Mouse (Mus musculus) neural tube, embryonic 12.5 days (tissue): ENCODE measurements around the gene Ipo7. TPM values are rescaled to one million over a fixed set of nuclear protein-coding genes. Genes with fewer than 3 reads are reported as not detected.
"Not testable (repeated sequence)": the region's sequence is repeated elsewhere in the genome, so short reads cannot be mapped to it uniquely, and the experiment has no call there.

Source experiments
- ATAC-seq: fragments of 200-750 bp; cut with Nextera tagmentation; 2 replicates; pipeline ENCODE4 v1.8.0; 2017; ENCODE audit warnings: low read depth, mild to moderate bottlenecking, moderate TSS enrichment, moderate library complexity; ENCODE audit not compliant: low FRiP score
- H3K27ac ChIP-seq: fragments of 300-500 bp; sonication (generic); 2 replicates; pipeline ENCODE4 v1.5.1; 2016
- H3K27me3 ChIP-seq: fragments of 300-500 bp; sonication (generic); replicated peaks from 2 replicates; pipeline ENCODE4 v1.6.1; 2016; ENCODE audit warnings: mild to moderate bottlenecking
- H3K36me3 ChIP-seq: fragments of 300-500 bp; sonication (generic); 2 replicates; pipeline ENCODE4 v1.6.1; 2016; ENCODE audit warnings: mild to moderate bottlenecking
- H3K4me1 ChIP-seq: fragments of 300-500 bp; sonication (generic); 2 replicates; pipeline ENCODE4 v1.6.1; 2016
- H3K4me2 ChIP-seq: fragments of 300-500 bp; sonication (generic); replicated peaks from 2 replicates; pipeline ENCODE4 v1.6.1; 2016; ENCODE audit warnings: mild to moderate bottlenecking
- H3K4me3 ChIP-seq: fragments of 300-500 bp; sonication (generic); 2 replicates; pipeline ENCODE4 v1.5.1; 2016
- H3K9ac ChIP-seq: fragments of 300-500 bp; sonication (generic); 2 replicates; pipeline ENCODE4 v1.6.1; 2016; ENCODE audit warnings: mild to moderate bottlenecking
- H3K9me3 ChIP-seq: fragments of 300-500 bp; sonication (generic); 2 replicates; pipeline ENCODE4 v1.6.1; 2016; ENCODE audit warnings: mild to moderate bottlenecking
- WGBS: fragments of 180-500 bp; shearing (Covaris S2); methylation state at CpG from one replicate; pipeline ENCODE4 v1.1.7; 2016; 5-methylcytosine and 5-hydroxymethylcytosine counted together
- polyA plus RNA-seq: library from polyadenylated mRNA; unstranded; fragments of >200 nt; fragmentation: Nextera tagmentation; extraction: Ambion mirVana; gene quantifications from 2 replicates; pipeline ENCODE4 v1.2.1, GENCODE M21; 2016

Ipo7 gene
- polyA plus RNA-seq, result 45.5 and 45.7 TPM in 2 replicates

DNA sequence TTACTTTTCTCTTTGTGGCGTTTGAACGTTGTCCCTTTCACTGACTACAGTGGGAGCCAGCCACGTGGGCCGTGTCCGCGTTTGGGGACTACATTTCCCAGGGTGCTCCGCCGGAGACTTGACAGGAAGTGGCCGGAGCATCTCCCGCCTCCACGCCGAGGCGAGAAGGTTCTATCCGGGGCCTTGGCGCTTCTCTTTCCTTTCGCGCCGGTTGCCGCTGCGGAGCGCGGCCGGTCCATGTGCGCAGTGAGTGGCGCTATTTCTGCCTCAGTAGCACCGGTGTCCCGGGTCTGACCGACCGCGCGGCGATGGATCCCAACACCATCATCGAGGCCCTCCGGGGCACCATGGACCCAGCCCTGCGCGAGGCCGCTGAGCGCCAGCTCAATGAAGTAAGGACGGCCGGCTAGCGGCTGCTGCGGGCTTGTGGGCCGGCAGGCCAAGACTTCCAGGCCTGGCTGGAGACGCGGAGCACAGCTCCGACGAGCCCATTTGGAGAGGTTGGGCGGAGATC is at the start of gene Ipo7:
Gene Ipo7, plus strand, starts transcription at position 158 of the 514 bp plus-strand sequence.
- H3K27ac ChIP-seq, result peak within 1 kb of the TSS; percentile 74
- peaks cover 3% of the 10 kb centered on the region; the same call in 1 of the 2 replicates for H3K4me1 ChIP-seq
- peak within 1 kb of the TSS; percentile 99 for H3K4me3 ChIP-seq
- no peaks in the 10 kb centered on the region for H3K36me3 ChIP-seq
- peak within 1 kb of the TSS; percentile 92 for H3K4me2 ChIP-seq
- peak; percentile 96 for ATAC-seq
- WGBS, result under 1% methylated on average over 48 of the region's 48 CpGs
- H3K9me3 ChIP-seq, result no peaks in the 10 kb centered on the region
- H3K27me3 ChIP-seq, result no peaks in the 10 kb centered on the region
- peak within 1 kb of the TSS; percentile 95 for H3K9ac ChIP-seq

DNA sequence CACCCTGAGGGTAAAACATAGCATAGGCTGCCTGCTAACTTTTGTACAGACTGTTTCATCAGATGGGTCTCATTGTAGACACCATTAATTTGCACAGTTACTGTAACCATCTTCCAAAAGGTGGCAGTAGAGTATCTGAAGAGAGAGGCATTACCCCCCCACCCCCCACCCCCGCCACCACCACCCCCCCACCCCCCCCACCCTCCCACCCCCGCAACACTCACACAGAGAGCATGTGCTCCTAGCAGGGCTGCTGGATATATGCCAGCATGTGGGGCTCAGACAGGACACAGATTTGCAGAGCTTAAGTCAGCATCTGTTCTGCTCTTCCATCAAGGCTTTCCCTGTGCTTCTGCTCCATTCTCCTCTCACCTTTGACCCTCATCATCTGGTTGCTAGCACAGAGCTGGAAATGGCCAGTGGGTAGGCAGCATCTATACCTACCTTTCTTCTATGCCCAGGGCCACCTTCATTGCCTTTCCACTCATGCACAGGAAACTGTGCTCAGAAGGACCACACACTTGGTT is 49.1 kb upstream of the Ipo7 start:
- Histone ChIP-seq H3K36me3 (peaks cover 6% of the 10 kb centered on the region; the same call in 1 of the 2 replicates), H3K9ac (no peak overlapping the region), H3K27ac (no peak overlapping the region), H3K4me3 (no peak overlapping the region), H3K9me3 (no peaks in the 10 kb centered on the region), H3K4me2 (0 out of 2 replicates have a peak overlapping the region, but pooled peaks have one; percentile 12), H3K27me3 (no peaks in the 10 kb centered on the region), H3K4me1 (0 out of 2 replicates have a peak, but pooled peaks cover 5% of the 10 kb centered on the region)
- ATAC-seq, result peak; percentile 84
- 13% methylated on average over 2 of the region's 2 CpGs for WGBS

DNA sequence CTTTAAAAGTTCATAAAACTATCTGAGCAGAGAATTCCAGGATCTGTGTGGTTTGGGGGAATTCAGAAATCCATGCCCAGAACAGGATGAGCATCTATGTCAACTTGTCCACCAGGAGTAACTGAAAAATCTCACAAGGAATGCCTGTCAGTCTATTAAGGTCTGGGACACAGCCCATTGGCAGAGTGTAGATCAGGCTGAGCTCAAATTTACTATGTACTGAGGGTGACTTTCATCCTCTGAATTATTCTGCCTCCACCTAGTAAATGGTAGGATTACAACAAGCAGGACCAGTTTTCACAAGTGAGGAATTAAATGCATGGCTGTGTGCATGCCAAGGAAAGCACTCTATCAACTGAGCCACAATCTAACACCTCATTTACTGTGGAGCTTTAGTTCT is 48.5 kb upstream of the Ipo7 start:
- Histone ChIP-seq H3K27ac (no peak overlapping the region), H3K9me3 (no peaks in the 10 kb centered on the region), H3K27me3 (no peaks in the 10 kb centered on the region), H3K36me3 (peaks cover 6% of the 10 kb centered on the region; the same call in 1 of the 2 replicates), H3K4me2 (no peak overlapping the region), H3K9ac (no peak overlapping the region), H3K4me3 (no peak overlapping the region), H3K4me1 (0 out of 2 replicates have a peak, but pooled peaks cover 5% of the 10 kb centered on the region)
- ATAC-seq, result no peak

DNA sequence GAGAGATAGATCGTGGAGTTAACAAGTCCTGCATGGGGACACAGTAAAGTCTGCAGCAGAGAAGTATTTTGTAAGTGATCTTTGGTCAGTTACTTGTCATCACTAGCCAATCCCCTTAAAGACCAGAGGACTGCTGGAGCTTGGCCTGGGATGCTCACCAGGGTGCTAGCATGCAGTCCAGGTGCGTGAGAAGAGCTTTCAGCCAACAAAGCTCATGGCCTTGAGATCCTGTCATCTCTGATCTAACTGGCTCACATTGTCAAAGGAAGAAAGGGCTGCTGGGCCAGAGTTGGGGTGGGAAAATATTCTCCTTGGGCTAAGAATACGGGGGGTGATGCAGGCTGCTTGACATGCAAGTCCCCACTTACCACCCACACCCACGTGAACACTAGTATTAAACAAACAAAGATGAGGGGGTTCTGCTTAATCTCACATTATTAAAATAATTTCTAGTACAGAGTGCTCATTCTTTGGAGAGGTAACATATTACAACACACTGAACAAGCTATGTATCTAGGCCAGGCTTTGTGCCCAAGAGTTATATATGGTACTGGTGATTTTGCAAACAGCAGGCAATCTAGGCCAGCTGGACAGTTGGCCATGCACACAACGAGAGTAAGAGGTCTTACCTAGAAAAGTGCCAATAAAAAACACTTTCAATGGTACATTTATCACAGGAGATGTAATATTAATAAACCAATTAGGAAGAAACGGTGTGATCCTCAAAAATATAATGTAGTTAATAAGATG is 41.9 kb upstream of the Ipo7 start:
- no peak overlapping the region for H3K9ac ChIP-seq
- no peak overlapping the region for H3K4me2 ChIP-seq
- no peak overlapping the region for H3K4me3 ChIP-seq
- H3K27me3 ChIP-seq, result no peaks in the 10 kb centered on the region
- no peak for ATAC-seq
- H3K4me1 ChIP-seq, result no peaks in the 10 kb centered on the region
- H3K36me3 ChIP-seq, result peaks cover 36% of the 10 kb centered on the region
- H3K27ac ChIP-seq, result no peak overlapping the region
- 92% methylated on average over 6 of the region's 6 CpGs for WGBS
- H3K9me3 ChIP-seq, result no peaks in the 10 kb centered on the region

DNA sequence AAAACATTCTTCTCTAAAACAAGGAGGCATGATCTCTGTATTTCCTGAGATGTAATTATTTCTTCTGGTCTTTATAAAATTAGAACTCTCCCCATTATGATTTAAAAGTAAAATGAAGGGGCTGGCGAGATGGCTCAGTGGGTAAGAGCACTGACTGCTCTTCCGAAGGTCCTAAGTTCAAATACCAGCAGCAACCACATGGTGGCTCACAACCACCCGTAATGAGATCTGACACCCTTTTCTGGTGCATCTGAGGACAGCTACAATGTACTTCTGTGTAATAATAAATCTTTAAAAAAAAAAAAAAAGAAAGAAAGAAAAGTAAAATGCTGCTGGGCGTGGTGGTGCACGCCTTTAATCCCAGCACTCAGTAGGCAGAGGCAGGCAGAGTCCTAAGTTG is 40.9 kb upstream of the Ipo7 start:
- not testable (repeated sequence) for H3K4me2 ChIP-seq, ATAC-seq, H3K27ac ChIP-seq, H3K27me3 ChIP-seq, H3K9me3 ChIP-seq, H3K4me3 ChIP-seq, H3K4me1 ChIP-seq, H3K9ac ChIP-seq
- WGBS, result 76% methylated on average over 5 of the region's 5 CpGs
- peaks cover 45% of the 10 kb centered on the region for H3K36me3 ChIP-seq

DNA sequence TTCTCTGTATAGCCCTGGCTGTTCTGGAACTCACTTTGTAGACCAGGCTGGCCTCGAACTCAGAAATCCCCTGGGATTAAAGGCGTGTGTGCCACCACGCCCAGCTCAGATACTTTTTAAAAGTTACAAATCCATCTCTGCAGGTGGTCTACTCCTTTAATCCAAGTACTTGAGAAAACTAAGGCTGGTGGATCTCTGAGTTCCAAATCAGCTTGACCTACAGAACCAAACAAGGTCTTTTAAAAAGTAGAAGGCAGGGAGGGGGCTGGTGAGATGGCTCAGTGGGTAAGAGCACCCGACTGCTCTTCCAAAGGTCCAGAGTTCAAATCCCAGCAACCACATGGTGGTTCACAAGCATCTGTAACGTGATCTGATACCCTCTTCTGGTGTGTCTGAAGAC is 33.5 kb upstream of the Ipo7 start:
- H3K4me3 ChIP-seq, H3K27me3 ChIP-seq, H3K9ac ChIP-seq, H3K9me3 ChIP-seq, H3K27ac ChIP-seq, ATAC-seq: not testable (repeated sequence)
- Histone ChIP-seq H3K4me1 (peaks cover 12% of the 10 kb centered on the region), H3K4me2 (peak overlapping the region; percentile 66), H3K36me3 (peaks cover 22% of the 10 kb centered on the region)
- 85% methylated on average over 5 of the region's 5 CpGs for WGBS

DNA sequence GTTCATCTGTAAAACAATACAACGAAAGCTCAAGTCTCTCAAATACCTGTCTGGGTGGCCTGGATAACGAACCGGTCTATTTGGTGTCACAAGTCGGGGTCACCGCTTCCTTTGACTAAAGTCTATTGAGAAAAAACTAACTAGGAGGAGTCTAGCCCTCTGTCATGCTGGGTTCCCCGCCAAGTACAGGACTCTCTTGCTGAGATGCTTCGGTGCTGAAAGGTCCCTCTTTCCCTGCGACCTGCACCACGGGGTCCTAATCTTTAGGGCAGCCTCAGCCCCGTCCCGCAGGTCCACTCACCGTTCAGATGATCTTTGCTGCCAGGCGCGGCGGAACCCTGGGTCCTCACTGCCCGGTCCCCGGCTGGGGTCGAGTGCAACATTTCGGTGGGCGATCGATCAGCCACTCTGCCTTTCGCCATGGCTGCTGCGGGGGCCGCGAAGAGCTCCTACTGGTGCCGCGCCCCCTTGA is 32.4 kb upstream of the Ipo7 start:
- no peaks in the 10 kb centered on the region for H3K9me3 ChIP-seq
- no peaks in the 10 kb centered on the region for H3K27me3 ChIP-seq
- H3K4me2 ChIP-seq, result peak overlapping the region; percentile 66
- H3K4me3 ChIP-seq, result peak overlapping the region; percentile 63
- H3K4me1 ChIP-seq, result peaks cover 12% of the 10 kb centered on the region
- H3K36me3 ChIP-seq, result peaks cover 16% of the 10 kb centered on the region
- WGBS, result under 1% methylated on average over 27 of the region's 27 CpGs
- no peak; the same call in 1 of the 2 replicates for ATAC-seq
- peak overlapping the region; percentile 80 for H3K9ac ChIP-seq
- no peak overlapping the region for H3K27ac ChIP-seq

DNA sequence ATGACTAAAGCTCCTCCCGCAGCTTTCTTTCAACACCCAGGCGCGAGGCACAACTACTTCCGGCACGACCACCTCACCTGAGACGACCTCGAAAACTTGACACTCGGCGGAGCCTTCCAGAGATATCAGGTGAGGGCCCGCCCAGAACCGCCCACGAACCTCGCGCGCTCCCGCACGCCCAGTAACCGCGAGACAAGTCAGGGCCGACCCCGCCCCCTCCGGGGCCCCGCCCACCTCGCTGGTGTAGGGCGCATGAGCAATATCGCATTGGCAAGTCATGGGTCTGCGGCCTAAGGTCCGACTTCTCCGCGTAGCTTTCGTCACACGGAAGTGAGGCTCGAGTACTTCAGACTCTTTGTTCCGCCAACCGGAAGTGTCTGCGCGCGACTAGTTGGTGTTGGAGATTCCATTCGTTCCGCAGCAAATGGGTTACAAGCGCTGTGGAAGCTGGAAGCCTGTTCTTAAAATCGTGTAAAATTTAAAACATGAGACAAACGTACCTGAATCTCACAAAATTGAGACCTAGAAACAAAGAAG is 31.9 kb upstream of the Ipo7 start:
- Histone ChIP-seq H3K36me3 (peaks cover 16% of the 10 kb centered on the region), H3K4me3 (peak overlapping the region; percentile 63), H3K4me1 (peaks cover 12% of the 10 kb centered on the region), H3K27ac (0 out of 2 replicates have a peak overlapping the region, but pooled peaks have one; percentile 42), H3K9me3 (no peaks in the 10 kb centered on the region), H3K4me2 (peak overlapping the region; percentile 66), H3K27me3 (no peaks in the 10 kb centered on the region), H3K9ac (peak overlapping the region; percentile 80)
- peak; percentile 99 for ATAC-seq
- under 1% methylated on average over 43 of the region's 43 CpGs for WGBS

DNA sequence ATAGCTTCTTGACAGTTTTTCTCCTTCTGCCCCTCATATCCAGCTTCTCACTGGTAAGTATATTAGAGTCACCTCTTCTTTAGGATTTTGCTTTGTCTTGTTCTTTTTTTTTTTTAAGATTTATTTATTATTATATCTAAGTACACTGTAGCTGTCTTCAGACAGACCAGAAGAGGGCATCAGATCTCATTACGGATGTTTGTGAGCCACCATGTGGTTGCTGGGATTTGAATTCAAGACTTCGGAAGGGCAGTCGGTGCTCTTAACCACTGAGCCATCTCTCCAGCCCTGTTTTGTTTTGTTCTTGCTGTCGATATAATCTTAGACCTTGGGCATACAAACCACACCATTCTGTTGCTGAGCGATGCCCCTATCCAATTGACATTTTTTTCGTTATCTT is 31.3 kb upstream of the Ipo7 start, which contains the start of gene Tmem41b:
Gene Tmem41b, minus strand, starts transcription at position 155 of the 400 bp plus-strand sequence.
- Histone ChIP-seq H3K4me2 (peak within 1 kb of the TSS; percentile 66), H3K9ac (peak within 1 kb of the TSS; percentile 80), H3K27ac (0 out of 2 replicates have a peak within 1 kb of the TSS, but pooled peaks have one; percentile 42), H3K36me3 (peaks cover 11% of the 10 kb centered on the region), H3K4me3 (peak within 1 kb of the TSS; percentile 63), H3K4me1 (peaks cover 12% of the 10 kb centered on the region)
- not testable (repeated sequence) for H3K9me3 ChIP-seq, H3K27me3 ChIP-seq
- 39% methylated on average over 6 of the region's 6 CpGs for WGBS
- peak; percentile 22; the same call in 1 of the 2 replicates for ATAC-seq

DNA sequence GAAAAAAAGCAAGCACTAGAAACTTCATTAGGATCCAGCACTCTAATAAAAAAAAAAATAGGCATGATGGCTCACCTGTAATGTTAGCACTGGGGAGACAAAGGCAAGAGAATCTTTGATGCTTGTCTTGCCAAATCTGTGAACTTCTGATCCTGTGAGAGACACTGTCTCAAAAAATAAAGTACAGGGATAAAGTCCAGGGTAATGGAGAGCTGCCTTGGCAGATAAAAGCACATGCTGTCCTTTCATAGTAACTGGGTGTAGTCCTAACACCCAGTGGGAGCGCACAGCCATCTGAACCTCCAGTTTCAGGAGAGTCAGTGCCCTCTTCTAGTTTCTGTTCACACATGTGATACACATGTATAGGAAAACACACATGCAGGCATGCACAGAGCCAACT is 26.8 kb upstream of the Ipo7 start:
- H3K4me2 ChIP-seq, result no peak overlapping the region
- H3K4me1 ChIP-seq, result no peaks in the 10 kb centered on the region
- WGBS, result 95% methylated on average over 1 of the region's 1 CpGs
- no peak overlapping the region for H3K9ac ChIP-seq
- H3K4me3 ChIP-seq, result no peak overlapping the region
- H3K27ac ChIP-seq, result no peak overlapping the region
- H3K27me3 ChIP-seq, result no peaks in the 10 kb centered on the region
- no peaks in the 10 kb centered on the region for H3K9me3 ChIP-seq
- H3K36me3 ChIP-seq, result no peaks in the 10 kb centered on the region
- ATAC-seq, result no peak

DNA sequence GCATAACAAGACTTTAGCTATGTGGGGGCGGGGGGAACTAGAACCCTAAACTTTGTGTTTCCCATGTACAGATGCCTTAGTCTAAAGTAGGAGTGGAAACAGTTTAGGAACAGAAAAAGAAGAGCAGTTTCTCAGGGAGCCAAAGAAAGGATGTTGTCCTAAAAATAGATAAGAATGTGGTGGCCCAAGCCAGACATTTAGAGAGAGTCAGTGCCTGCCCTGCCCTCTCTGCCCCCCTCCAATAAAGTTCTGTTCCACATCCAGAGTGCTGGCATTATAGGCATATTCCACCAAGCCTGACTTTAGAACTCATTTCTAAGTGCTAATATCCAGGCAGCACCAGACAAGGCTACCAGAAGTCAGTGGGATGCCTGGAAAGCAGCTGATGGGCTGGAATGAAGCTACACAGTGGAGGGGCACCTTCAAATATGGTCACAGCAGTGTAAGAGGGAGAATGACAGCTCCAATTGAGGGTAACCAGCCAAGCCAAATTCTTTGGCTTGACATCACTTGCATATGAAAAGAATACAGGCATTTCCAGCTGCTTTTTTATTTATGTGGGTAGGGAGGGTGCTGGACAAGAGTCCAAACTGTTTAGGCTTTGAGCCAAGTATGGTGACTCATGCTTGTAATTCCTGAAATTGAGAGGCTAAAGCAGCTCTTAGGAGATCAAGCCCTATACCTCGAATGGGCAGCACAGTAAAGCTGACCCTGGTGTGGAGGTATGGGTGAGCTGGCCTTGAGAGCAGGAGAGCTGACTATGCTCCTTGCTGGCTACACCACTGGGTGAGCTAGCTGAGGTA is 24.7 kb upstream of the Ipo7 start:
- Histone ChIP-seq H3K4me2 (no peak overlapping the region), H3K4me3 (no peak overlapping the region), H3K9me3 (no peaks in the 10 kb centered on the region), H3K36me3 (no peaks in the 10 kb centered on the region), H3K27me3 (no peaks in the 10 kb centered on the region), H3K27ac (no peak overlapping the region), H3K9ac (no peak overlapping the region), H3K4me1 (no peaks in the 10 kb centered on the region)
- 65% methylated on average over 2 of the region's 2 CpGs for WGBS
- no peak for ATAC-seq
